Mouse (Mus musculus): Measurements from ENCODE around the gene Cpa5.

The Cpa5 gene

GRCm38 (mm10) chr6:30610710-30611109 is at the start of gene Cpa5:
Gene Cpa5, plus strand, starts transcription at chr6:30611010.
- no peak for DNase-seq (ENCODE audit: low spot score)

GRCm38 (mm10) chr6:30562132-30562531 is 48.7 kb upstream of the Cpa5 start:
- no peak for DNase-seq (ENCODE audit: low spot score)

GRCm38 (mm10) chr6:30563575-30563974 is 47.2 kb upstream of the Cpa5 start:
- no peak for DNase-seq (ENCODE audit: low spot score)

GRCm38 (mm10) chr6:30564051-30564450 is 46.8 kb upstream of the Cpa5 start:
- no peak for DNase-seq (ENCODE audit: low spot score)

GRCm38 (mm10) chr6:30568069-30568468 is 42.7 kb upstream of the Cpa5 start, which contains the start of gene Cpa4:
Gene Cpa4, plus strand, starts transcription at chr6:30568369.
- DNase-seq (ENCODE audit: low spot score): no peak

- no peak for DNase-seq (ENCODE audit: low spot score)
These were observed 41.5 kb upstream of the Cpa5 start for GRCm38 (mm10) chr6:30569331-30569730.

GRCm38 (mm10) chr6:30570012-30570411 is 40.8 kb upstream of the Cpa5 start:
- no peak for DNase-seq (ENCODE audit: low spot score)

GRCm38 (mm10) chr6:30572456-30573311 is 38.1 kb upstream of the Cpa5 start:
- peak; percentile 83 for DNase-seq (ENCODE audit: low spot score)

- DNase-seq (ENCODE audit: low spot score): no peak
These were observed 37.4 kb upstream of the Cpa5 start for GRCm38 (mm10) chr6:30573380-30573779.

GRCm38 (mm10) chr6:30574945-30575344 is 35.9 kb upstream of the Cpa5 start:
- DNase-seq (ENCODE audit: low spot score): no peak

GRCm38 (mm10) chr6:30576477-30577203 is 34.2 kb upstream of the Cpa5 start:
- peak; percentile 52 for DNase-seq (ENCODE audit: low spot score)

- DNase-seq (ENCODE audit: low spot score): no peak
These were observed 30.6 kb upstream of the Cpa5 start for GRCm38 (mm10) chr6:30579961-30580840.

GRCm38 (mm10) chr6:30580841-30581176 is 30.0 kb upstream of the Cpa5 start:
- peak; percentile 27 for DNase-seq (ENCODE audit: low spot score)

GRCm38 (mm10) chr6:30586886-30587442 is 23.8 kb upstream of the Cpa5 start:
- DNase-seq (ENCODE audit: low spot score): no peak

GRCm38 (mm10) chr6:30589819-30590218 is 21.0 kb upstream of the Cpa5 start:
- peak; percentile 68 for DNase-seq (ENCODE audit: low spot score)

GRCm38 (mm10) chr6:30591851-30592404 is 18.9 kb upstream of the Cpa5 start:
- DNase-seq (ENCODE audit: low spot score): peak; percentile 69

GRCm38 (mm10) chr6:30592417-30592974 is 18.3 kb upstream of the Cpa5 start:
- DNase-seq (ENCODE audit: low spot score): no peak

- DNase-seq (ENCODE audit: low spot score): no peak
These were observed 16.4 kb upstream of the Cpa5 start for GRCm38 (mm10) chr6:30594364-30594763.

- no peak for DNase-seq (ENCODE audit: low spot score)
These were observed 14.4 kb upstream of the Cpa5 start for GRCm38 (mm10) chr6:30596230-30596898.

- DNase-seq (ENCODE audit: low spot score): peak; percentile 79
These were observed 10.8 kb upstream of the Cpa5 start for GRCm38 (mm10) chr6:30600033-30600432.

GRCm38 (mm10) chr6:30600995-30601394 is 9.8 kb upstream of the Cpa5 start:
- no peak for DNase-seq (ENCODE audit: low spot score)

Measured in embryo, embryonic 10 days (tissue).